Mouse (Mus musculus): ENCODE measurements around the gene Mindy4.

DNA sequence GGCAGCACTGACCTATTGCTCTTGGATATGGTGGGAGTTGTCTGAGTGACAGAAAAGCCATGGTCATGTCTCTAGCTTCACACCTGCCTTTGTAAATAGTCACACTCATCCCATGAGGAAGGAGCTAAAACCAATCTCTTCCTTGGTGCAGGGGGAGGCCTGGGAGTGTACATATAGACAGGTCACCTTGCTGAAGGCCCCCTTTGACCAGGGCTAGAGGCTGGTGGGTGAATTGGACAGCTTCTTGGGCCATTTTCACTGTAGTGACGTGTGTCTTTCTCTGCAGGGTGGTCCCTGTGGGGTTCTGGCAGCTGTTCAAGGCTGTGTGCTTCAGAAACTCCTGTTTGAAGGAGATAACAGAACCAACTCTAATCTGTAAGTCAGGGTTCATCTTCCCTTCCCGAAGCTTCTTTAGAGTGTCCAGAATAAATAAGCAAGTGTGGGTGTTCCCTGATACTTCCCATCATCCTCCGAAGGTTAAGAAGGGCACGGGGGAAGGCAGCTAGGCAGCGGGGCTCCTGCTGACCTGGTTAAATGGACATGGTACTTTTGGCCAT lies 60.4 kb downstream of the Mindy4 start:
- TF ChIP-seq CTCF (IDR thresholded peaks at IDR 0.05; ENCODE audit: low read depth, low read length) (no peak), GATA1 (IDR thresholded peaks at IDR 0.05; ENCODE audit: borderline replicate concordance, low read length) (no peak), GATA2 (IDR thresholded peaks at IDR 0.05; ENCODE audit: borderline replicate concordance, low read depth, low read length) (no peak), TAL1 (conservative IDR thresholded peaks at IDR 0.05; ENCODE audit: low read depth, low read length) (no peak)

Measured in G1E (cell line).